Mouse (Mus musculus) intestine, embryonic 16.5 days (tissue): ENCODE measurements around the gene Elmo3. TPM values are rescaled to one million over a fixed set of nuclear protein-coding genes. Genes with fewer than 3 reads are reported as not detected.

Experiments
- ATAC-seq: fragments of 200-750 bp; cut with Nextera tagmentation; 2 replicates; pipeline ENCODE4 v1.8.0; 2017; ENCODE audit warnings: moderate TSS enrichment, moderate library complexity
- H3K27ac ChIP-seq: fragments of 300-500 bp; sonication (generic); 2 replicates; pipeline ENCODE4 v1.5.1; 2014; ENCODE audit warnings: mild to moderate bottlenecking, low read length
- H3K27me3 ChIP-seq: fragments of 300-500 bp; sonication (generic); replicated peaks from 2 replicates; pipeline ENCODE4 v1.6.1; 2014; ENCODE audit warnings: low read length, control low read depth, mixed read lengths; ENCODE audit not compliant: control insufficient read depth, insufficient read depth
- H3K36me3 ChIP-seq: fragments of 300-500 bp; sonication (generic); 2 replicates; pipeline ENCODE4 v1.6.1; 2014; ENCODE audit warnings: low read length, control low read depth; ENCODE audit not compliant: control insufficient read depth, insufficient read depth
- H3K4me1 ChIP-seq: fragments of 300-500 bp; sonication (generic); 2 replicates; pipeline ENCODE4 v1.6.1; 2014; ENCODE audit warnings: low read length, control low read depth, mixed read lengths; ENCODE audit not compliant: control insufficient read depth, insufficient read depth
- H3K4me2 ChIP-seq: fragments of 300-500 bp; sonication (generic); 2 replicates; pipeline ENCODE4 v1.6.1; 2014; ENCODE audit warnings: low read depth, low read length, control low read depth
- H3K4me3 ChIP-seq: fragments of 300-500 bp; sonication (generic); 2 replicates; pipeline ENCODE4 v1.5.1; 2014; ENCODE audit warnings: mild to moderate bottlenecking, low read length
- H3K9ac ChIP-seq: fragments of 300-500 bp; sonication (generic); 2 replicates; pipeline ENCODE4 v1.6.1; 2014; ENCODE audit warnings: low read depth, low read length
- H3K9me3 ChIP-seq: fragments of 300-500 bp; sonication (generic); 2 replicates; pipeline ENCODE4 v1.6.1; 2016; ENCODE audit warnings: low read length, control low read depth; ENCODE audit not compliant: control insufficient read depth
- WGBS: fragments of 180-500 bp; shearing (Covaris S2); extraction: QIAGEN DNeasy Blood & Tissue Kit; methylation state at CpG from one replicate; pipeline ENCODE4 v1.1.7; 2014; 5-methylcytosine and 5-hydroxymethylcytosine counted together
- polyA plus RNA-seq: library from polyadenylated mRNA; unstranded; fragments of >200 nt; fragmentation: Nextera tagmentation; extraction: Ambion mirVana; gene quantifications from 2 replicates; pipeline ENCODE4 v1.2.1, GENCODE M21; 2015

Elmo3 gene
- polyA plus RNA-seq, 1 experiment from 2014 or later, result 28.0 TPM

DNA sequence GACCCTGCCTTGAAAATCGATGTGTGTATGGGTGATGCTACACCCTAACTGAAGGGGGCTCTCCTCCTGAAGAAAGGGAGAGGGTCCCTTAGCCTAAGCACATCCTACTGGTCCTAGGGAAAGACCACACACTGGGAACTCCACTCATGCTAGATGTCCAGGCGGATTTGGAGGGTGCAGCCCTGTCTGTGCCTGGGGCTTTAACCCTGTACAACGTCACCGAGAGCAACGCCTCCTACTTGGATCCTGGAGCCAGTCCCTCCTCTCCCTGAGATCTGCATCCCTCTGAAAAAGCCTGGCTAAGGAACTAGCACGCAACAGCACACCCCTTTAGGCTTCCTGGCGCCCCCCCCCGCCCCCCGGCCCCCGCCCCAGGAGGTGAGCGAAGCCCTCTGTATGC lies 30.0 kb upstream of the Elmo3 start:
- no peak overlapping the region for H3K27ac ChIP-seq
- ATAC-seq, result no peak
- H3K36me3 ChIP-seq, result no peaks in the 10 kb centered on the region
- H3K9ac ChIP-seq, result 0 out of 2 replicates have a peak overlapping the region, but pooled peaks have one; percentile 54
- no peak overlapping the region; the same call in 1 of the 2 replicates for H3K4me3 ChIP-seq
- peaks cover 76% of the 10 kb centered on the region for H3K27me3 ChIP-seq
- 11% methylated on average over 11 of the region's 11 CpGs for WGBS
- H3K4me2 ChIP-seq, result peak overlapping the region; percentile 81
- H3K4me1 ChIP-seq, result peaks cover 26% of the 10 kb centered on the region
- H3K9me3 ChIP-seq, result no peaks in the 10 kb centered on the region

- H3K27ac ChIP-seq, result no peak within 1 kb of the TSS
- H3K9me3 ChIP-seq, result no peaks in the 10 kb centered on the region
- no peak for ATAC-seq
- peaks cover 21% of the 10 kb centered on the region for H3K4me1 ChIP-seq
- peaks cover 74% of the 10 kb centered on the region for H3K27me3 ChIP-seq
- no peaks in the 10 kb centered on the region for H3K36me3 ChIP-seq
- H3K9ac ChIP-seq, result peak within 1 kb of the TSS; percentile 54
- H3K4me2 ChIP-seq, result peak within 1 kb of the TSS; percentile 81
- H3K4me3 ChIP-seq, result peak within 1 kb of the TSS; percentile 48
- 6% methylated on average over 10 of the region's 10 CpGs for WGBS
These were observed 29.6 kb upstream of the Elmo3 start, which contains the start of gene Nol3 for GRCm38 (mm10) chr8:105275840-105276239. Nol3 (plus strand) TSS chr8:105276140.

DNA sequence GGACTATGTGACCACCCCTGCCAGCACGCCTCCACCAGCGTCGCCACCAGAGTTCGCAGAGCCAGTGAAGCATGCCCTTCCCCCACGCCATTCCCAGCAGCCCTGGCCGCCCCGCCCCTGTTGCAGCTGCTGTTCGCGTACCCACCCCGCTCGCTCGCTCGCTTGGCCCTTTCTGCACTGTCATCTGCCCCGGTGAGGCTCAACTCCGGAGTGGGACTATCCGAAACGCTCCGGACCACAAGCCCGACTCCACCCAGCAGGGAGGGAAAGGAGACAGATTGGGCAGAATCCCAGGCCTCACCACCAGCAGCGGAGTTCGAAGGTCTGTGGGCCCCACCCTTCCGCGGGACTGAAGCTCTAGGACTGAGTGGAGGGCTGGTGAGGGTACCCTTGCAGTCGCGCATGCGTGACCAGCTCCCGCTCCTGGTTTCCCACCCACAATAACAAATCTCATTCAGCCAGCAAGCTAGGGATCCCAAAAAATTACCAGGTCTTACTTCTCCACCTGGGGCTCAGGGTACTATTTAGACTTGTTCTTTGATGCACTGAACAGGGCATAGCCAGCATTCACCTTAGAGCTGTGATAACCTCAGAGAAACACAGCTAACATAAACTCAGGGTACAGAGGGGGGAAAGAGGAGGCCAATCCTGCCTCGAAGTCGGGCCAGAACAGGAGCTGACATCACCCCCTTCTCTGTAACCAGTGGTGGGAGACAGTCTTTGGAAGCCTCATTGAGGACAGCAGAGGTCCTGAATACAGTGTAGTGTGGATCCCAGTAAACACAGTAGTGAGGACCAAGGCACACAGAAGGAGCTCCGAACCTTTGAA lies 28.9 kb upstream of the Elmo3 start:
- Histone ChIP-seq H3K4me2 (peak overlapping the region; percentile 81), H3K36me3 (no peaks in the 10 kb centered on the region), H3K9ac (peak overlapping the region; percentile 54), H3K4me3 (peak overlapping the region; percentile 48), H3K27ac (no peak overlapping the region), H3K9me3 (no peaks in the 10 kb centered on the region), H3K4me1 (peaks cover 21% of the 10 kb centered on the region), H3K27me3 (peaks cover 67% of the 10 kb centered on the region)
- WGBS, result 5% methylated on average over 30 of the region's 30 CpGs
- ATAC-seq, result peak; percentile 54

DNA sequence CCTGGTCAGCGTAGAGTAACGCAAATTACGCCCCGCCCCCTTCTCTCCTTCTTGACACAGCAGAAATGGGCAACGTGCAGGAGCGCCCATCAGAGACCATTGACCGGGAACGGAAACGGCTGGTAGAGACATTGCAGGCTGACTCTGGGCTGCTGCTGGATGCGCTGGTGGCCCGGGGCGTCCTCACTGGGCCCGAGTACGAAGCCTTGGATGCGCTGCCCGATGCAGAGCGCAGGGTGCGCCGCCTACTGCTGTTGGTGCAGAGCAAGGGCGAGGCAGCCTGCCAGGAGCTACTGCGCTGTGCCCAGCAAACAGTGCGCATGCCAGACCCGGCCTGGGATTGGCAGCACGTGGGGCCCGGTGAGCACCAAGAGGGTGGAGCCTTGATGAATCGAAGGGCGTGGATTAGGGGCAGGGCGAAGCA lies 26.5 kb upstream of the Elmo3 start:
- Histone ChIP-seq H3K4me3 (peak overlapping the region; percentile 33), H3K4me2 (peak overlapping the region; percentile 58), H3K27me3 (peaks cover 53% of the 10 kb centered on the region), H3K4me1 (peaks cover 21% of the 10 kb centered on the region), H3K9ac (peak overlapping the region; percentile 46; the same call in 1 of the 2 replicates), H3K27ac (no peak overlapping the region), H3K9me3 (no peaks in the 10 kb centered on the region), H3K36me3 (no peaks in the 10 kb centered on the region; the same call in 1 of the 2 replicates)
- ATAC-seq, result peak; percentile 70
- 3% methylated on average over 28 of the region's 28 CpGs for WGBS

DNA sequence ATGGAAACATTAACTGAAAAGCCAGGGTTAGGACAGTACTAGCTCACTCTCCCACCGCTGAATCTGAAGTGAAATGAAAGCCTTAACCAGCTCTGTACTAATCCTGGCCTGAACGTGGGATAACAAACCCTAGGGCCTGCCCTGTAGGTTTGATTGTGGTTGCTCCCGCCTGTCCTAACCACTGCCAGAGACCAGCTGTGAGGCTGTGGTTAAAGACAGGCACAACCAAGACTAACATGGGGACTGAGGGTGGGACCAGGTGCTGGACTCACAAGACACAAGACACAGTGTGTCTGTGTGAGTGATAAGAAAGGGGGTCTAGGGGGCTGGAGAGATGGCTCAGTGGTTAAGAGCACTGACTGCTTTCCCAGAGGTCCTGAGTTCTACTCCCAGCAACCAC lies 24.8 kb upstream of the Elmo3 start:
- no peak overlapping the region for H3K27ac ChIP-seq
- H3K4me2 ChIP-seq, result no peak overlapping the region
- ATAC-seq, result no peak
- H3K4me1 ChIP-seq, result peaks cover 18% of the 10 kb centered on the region
- H3K9me3 ChIP-seq, result no peaks in the 10 kb centered on the region
- WGBS, result 77% methylated on average over 3 of the region's 3 CpGs
- H3K4me3 ChIP-seq, result no peak overlapping the region
- no peak overlapping the region for H3K9ac ChIP-seq
- peaks cover 42% of the 10 kb centered on the region for H3K27me3 ChIP-seq
- H3K36me3 ChIP-seq, result no peaks in the 10 kb centered on the region; the same call in 1 of the 2 replicates

GRCm38 (mm10) chr8:105281821-105282220 lies 23.6 kb upstream of the Elmo3 start:
- Histone ChIP-seq H3K9me3 (no peaks in the 10 kb centered on the region), H3K27ac (no peak overlapping the region), H3K27me3 (peaks cover 34% of the 10 kb centered on the region), H3K4me2 (no peak overlapping the region), H3K4me3 (no peak overlapping the region), H3K36me3 (no peaks in the 10 kb centered on the region; the same call in 1 of the 2 replicates), H3K9ac (no peak overlapping the region), H3K4me1 (peaks cover 9% of the 10 kb centered on the region)
- ATAC-seq, result no peak
- 90% methylated on average over 12 of the region's 12 CpGs for WGBS

DNA sequence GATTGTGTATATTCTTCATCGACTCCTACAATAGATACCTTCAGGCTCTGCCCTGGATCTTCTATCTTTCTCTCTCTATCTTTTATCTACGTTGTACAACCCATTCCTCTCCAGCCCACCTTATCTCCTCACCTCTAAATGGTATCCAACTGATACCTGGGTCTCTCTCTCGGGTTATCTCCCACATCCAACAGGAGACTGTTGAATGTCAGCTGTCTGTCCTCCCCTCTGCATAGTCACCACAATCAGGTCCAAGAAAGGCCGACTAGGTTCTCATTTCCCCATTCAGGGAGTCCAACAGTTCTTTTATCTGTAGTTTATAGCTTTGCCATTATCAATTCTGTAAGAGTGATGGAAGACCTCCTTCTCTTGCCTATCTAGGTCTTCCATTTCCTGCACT lies 23.2 kb upstream of the Elmo3 start:
- H3K4me2 ChIP-seq, result no peak overlapping the region
- H3K27ac ChIP-seq, result no peak overlapping the region
- no peak for ATAC-seq
- no peak overlapping the region for H3K9ac ChIP-seq
- peaks cover 31% of the 10 kb centered on the region for H3K27me3 ChIP-seq
- WGBS, result 85% methylated on average over 4 of the region's 4 CpGs
- H3K36me3 ChIP-seq, result no peaks in the 10 kb centered on the region; the same call in 1 of the 2 replicates
- H3K4me3 ChIP-seq, result no peak overlapping the region
- no peaks in the 10 kb centered on the region for H3K9me3 ChIP-seq
- peaks cover 9% of the 10 kb centered on the region for H3K4me1 ChIP-seq

- Histone ChIP-seq H3K4me2 (no peak overlapping the region), H3K9ac (no peak overlapping the region), H3K27ac (no peak overlapping the region), H3K4me1 (peaks cover 9% of the 10 kb centered on the region), H3K4me3 (no peak overlapping the region), H3K27me3 (peaks cover 24% of the 10 kb centered on the region; the same call in 1 of the 2 replicates), H3K36me3 (no peaks in the 10 kb centered on the region; the same call in 1 of the 2 replicates), H3K9me3 (no peaks in the 10 kb centered on the region)
- 32% methylated on average over 23 of the region's 23 CpGs for WGBS
- ATAC-seq, result peak; percentile 75
These were observed 22.3 kb upstream of the Elmo3 start for GRCm38 (mm10) chr8:105283074-105283473.

- peaks cover 18% of the 10 kb centered on the region for H3K4me1 ChIP-seq
- no peaks in the 10 kb centered on the region for H3K9me3 ChIP-seq
- peaks cover 10% of the 10 kb centered on the region for H3K27me3 ChIP-seq
- no peak overlapping the region for H3K27ac ChIP-seq
- no peak overlapping the region for H3K4me2 ChIP-seq
- 57% methylated on average over 12 of the region's 12 CpGs for WGBS
- H3K9ac ChIP-seq, result no peak overlapping the region
- no peaks in the 10 kb centered on the region; the same call in 1 of the 2 replicates for H3K36me3 ChIP-seq
- H3K4me3 ChIP-seq, result no peak overlapping the region
- no peak for ATAC-seq
These were observed 19.9 kb upstream of the Elmo3 start for GRCm38 (mm10) chr8:105285514-105285913.
